Comparison of ENCODE assay signal across 10 mouse cellular contexts in genomic region chr7:100851481-100852356, GRCm38 (mm10). TPM values are rescaled to one million over a fixed set of nuclear protein-coding genes. Genes with fewer than 3 reads are reported as not detected.
DNase-seq lines count a peak whose midpoint lies in the region; ATAC-seq and TF ChIP-seq lines count a peak whose summit lies in the region.
"Had no signal": no experiment of that assay in that cellular context is flagged by ENCODE, and none has a peak within 500 bp of the region (broad histone marks: within the 10 kb centered on the region; RNA-seq: fewer than 3 reads in every experiment).

No protein-coding gene starts in this region.

- H3K27me3 ChIP-seq in forebrain, embryonic 13.5 days = no peaks in the 10 kb centered on the region
- H3K27me3 ChIP-seq in forebrain, embryonic 12.5 days = no peaks in the 10 kb centered on the region
- H3K27me3 ChIP-seq in kidney, embryonic 14.5 days (ENCODE audit: control insufficient read depth, insufficient read depth, low read length) = no peaks in the 10 kb centered on the region
- H3K27me3 ChIP-seq in stomach, embryonic 15.5 days (replicated peaks) = no peaks in the 10 kb centered on the region
- H3K27me3 ChIP-seq in stomach, postnatal 0 days (ENCODE audit: control insufficient read depth, insufficient read depth, low read length) = no peaks in the 10 kb centered on the region
- no peaks in the 10 kb centered on the region for H3K27me3 ChIP-seq in neural tube, embryonic 15.5 days (replicated peaks)

- peaks cover 43% of the 10 kb centered on the region for H3K4me1 ChIP-seq in forebrain, embryonic 13.5 days
- H3K4me1 ChIP-seq in forebrain, embryonic 12.5 days = peaks cover 18% of the 10 kb centered on the region
- H3K4me1 ChIP-seq in kidney, embryonic 14.5 days (ENCODE audit: control insufficient read depth, insufficient read depth, low read length) = peaks cover 43% of the 10 kb centered on the region
- peaks cover 18% of the 10 kb centered on the region; the same call in 1 of the 2 replicates for H3K4me1 ChIP-seq in stomach, embryonic 15.5 days
- no peaks in the 10 kb centered on the region; the same call in 1 of the 2 replicates for H3K4me1 ChIP-seq in stomach, postnatal 0 days (replicated peaks; ENCODE audit: control insufficient read depth, insufficient read depth)
- peaks cover 38% of the 10 kb centered on the region for H3K4me1 ChIP-seq in neural tube, embryonic 15.5 days

- no peak overlapping the region; the same call in 1 of the 2 replicates for H3K9ac ChIP-seq in forebrain, embryonic 13.5 days
- H3K9ac ChIP-seq in forebrain, embryonic 12.5 days = no peak overlapping the region
- H3K9ac ChIP-seq in kidney, embryonic 14.5 days (ENCODE audit: low read depth, low read length) = peak overlapping the region; percentile 23; the same call in 1 of the 2 replicates
- no peak overlapping the region for H3K9ac ChIP-seq in stomach, embryonic 15.5 days
- H3K9ac ChIP-seq in stomach, postnatal 0 days (ENCODE audit: low read length) = no peak overlapping the region
- no peak overlapping the region for H3K9ac ChIP-seq in neural tube, embryonic 15.5 days (replicated peaks)

- no peak for TF ChIP-seq CTCF in stomach, postnatal 0 days (IDR thresholded peaks at IDR 0.05; ENCODE audit: low read depth)

- TF ChIP-seq EP300 in stomach, postnatal 0 days (optimal IDR thresholded peaks at IDR 0.05) = no peak

- no peak overlapping the region for H3K4me2 ChIP-seq in forebrain, embryonic 13.5 days
- H3K4me2 ChIP-seq in forebrain, embryonic 12.5 days = no peak overlapping the region
- no peak overlapping the region for H3K4me2 ChIP-seq in kidney, embryonic 14.5 days (replicated peaks; ENCODE audit: low read depth, low read length)
- H3K4me2 ChIP-seq in stomach, embryonic 15.5 days = no peak overlapping the region
- no peak overlapping the region for H3K4me2 ChIP-seq in stomach, postnatal 0 days (replicated peaks; ENCODE audit: low read depth)
- no peak overlapping the region for H3K4me2 ChIP-seq in neural tube, embryonic 15.5 days

- H3K9me3 ChIP-seq in forebrain, embryonic 13.5 days (replicated peaks) = no peaks in the 10 kb centered on the region
- H3K9me3 ChIP-seq in forebrain, embryonic 12.5 days = no peaks in the 10 kb centered on the region
- H3K9me3 ChIP-seq in kidney, embryonic 14.5 days (ENCODE audit: control insufficient read depth, low read length) = no peaks in the 10 kb centered on the region
- H3K9me3 ChIP-seq in stomach, embryonic 15.5 days = no peaks in the 10 kb centered on the region
- H3K9me3 ChIP-seq in stomach, postnatal 0 days (ENCODE audit: control insufficient read depth, low read length) = no peaks in the 10 kb centered on the region
- no peaks in the 10 kb centered on the region for H3K9me3 ChIP-seq in neural tube, embryonic 15.5 days (replicated peaks)

- 73% methylated on average over 9 of the region's 9 CpGs for WGBS in forebrain, embryonic 13.5 days
- WGBS in forebrain, embryonic 12.5 days = 80% methylated on average over 9 of the region's 9 CpGs
- 47% methylated on average over 9 of the region's 9 CpGs for WGBS in kidney, embryonic 14.5 days
- 50% methylated on average over 9 of the region's 9 CpGs for WGBS in stomach, embryonic 15.5 days
- 56% methylated on average over 9 of the region's 9 CpGs for WGBS in stomach, postnatal 0 days
- WGBS in neural tube, embryonic 15.5 days = 58% methylated on average over 9 of the region's 9 CpGs

- DNase-seq in kidney, postnatal 25 days = no peak
- DNase-seq in stomach, postnatal 0 days (ENCODE audit: low spot score) = no peak
- DNase-seq: left cerebral cortex, postnatal 4 days; right cerebral cortex, postnatal 25 days had no signal

- ATAC-seq in forebrain, embryonic 13.5 days = no peak
- no peak for ATAC-seq in forebrain, embryonic 12.5 days (ENCODE audit: low FRiP score)
- ATAC-seq in kidney, embryonic 14.5 days (ENCODE audit: low FRiP score, low TSS enrichment) = no peak
- ATAC-seq in stomach, embryonic 15.5 days (ENCODE audit: insufficient read depth, low FRiP score, low read depth) = no peak
- no peak for ATAC-seq in stomach, postnatal 0 days (ENCODE audit: low FRiP score, low TSS enrichment)
- no peak for ATAC-seq in neural tube, embryonic 15.5 days (ENCODE audit: low FRiP score)
- no peak for ATAC-seq in erythroid progenitor cell, adult 5-6 weeks (replicated peaks; ENCODE audit: low FRiP score, poor library complexity, severe bottlenecking)

- no peak overlapping the region for H3K4me3 ChIP-seq in forebrain, embryonic 13.5 days
- no peak overlapping the region for H3K4me3 ChIP-seq in forebrain, embryonic 12.5 days (replicated peaks)
- no peak overlapping the region for H3K4me3 ChIP-seq in kidney, embryonic 14.5 days (ENCODE audit: low read length)
- H3K4me3 ChIP-seq in stomach, embryonic 15.5 days (replicated peaks) = no peak overlapping the region
- H3K4me3 ChIP-seq in stomach, postnatal 0 days (ENCODE audit: low read depth, low read length) = no peak overlapping the region
- no peak overlapping the region for H3K4me3 ChIP-seq in neural tube, embryonic 15.5 days (replicated peaks)

- H3K36me3 ChIP-seq in forebrain, embryonic 13.5 days (ENCODE audit: poor library complexity, severe bottlenecking) = no peaks in the 10 kb centered on the region
- H3K36me3 ChIP-seq in forebrain, embryonic 12.5 days (replicated peaks) = no peaks in the 10 kb centered on the region
- no peaks in the 10 kb centered on the region for H3K36me3 ChIP-seq in kidney, embryonic 14.5 days (ENCODE audit: control insufficient read depth, insufficient read depth, low read length)
- H3K36me3 ChIP-seq in stomach, embryonic 15.5 days = no peaks in the 10 kb centered on the region
- H3K36me3 ChIP-seq in stomach, postnatal 0 days (ENCODE audit: control insufficient read depth, insufficient read depth, low read length) = no peaks in the 10 kb centered on the region
- no peaks in the 10 kb centered on the region for H3K36me3 ChIP-seq in neural tube, embryonic 15.5 days

- peak overlapping the region; percentile 27; the same call in 1 of the 2 replicates for H3K27ac ChIP-seq in forebrain, embryonic 13.5 days
- no peak overlapping the region for H3K27ac ChIP-seq in forebrain, embryonic 12.5 days
- H3K27ac ChIP-seq in kidney, embryonic 14.5 days (ENCODE audit: low read depth, low read length) = no peak overlapping the region; the same call in 1 of the 2 replicates
- H3K27ac ChIP-seq in stomach, embryonic 15.5 days = peak overlapping the region; percentile 3; the same call in 1 of the 2 replicates
- no peak overlapping the region for H3K27ac ChIP-seq in stomach, postnatal 0 days (replicated peaks)
- H3K27ac ChIP-seq in neural tube, embryonic 15.5 days (replicated peaks) = peak overlapping the region; percentile 51

RNA-seq across cellular contexts. Expression of gene Relt, which starts 11.5 kb away (rescaled TPM):
- polyA plus RNA-seq in forebrain, embryonic 13.5 days (2015; fragmentation: Nextera tagmentation; extraction: Ambion mirVana) = 2.4 and 3.1 TPM in 2 replicates
- polyA plus RNA-seq in forebrain, embryonic 12.5 days (2016; fragmentation: Nextera tagmentation; extraction: Ambion mirVana) = 2.2 and 2.6 TPM in 2 replicates
- polyA plus RNA-seq in kidney, embryonic 14.5 days (2014; fragmentation: Nextera tagmentation; extraction: Ambion mirVana) = 2.8 and 3.1 TPM in 2 replicates
- 3.2 and 4.1 TPM in 2 replicates for polyA plus RNA-seq in stomach, embryonic 15.5 days (2015; fragmentation: Nextera tagmentation; extraction: Ambion mirVana)
- polyA plus RNA-seq in stomach, postnatal 0 days (2015; fragmentation: Nextera tagmentation; extraction: Ambion mirVana) = 0.71 and 1.2 TPM in 2 replicates
- 5.9 and 6.3 TPM in 2 replicates for polyA plus RNA-seq in neural tube, embryonic 15.5 days (2015; fragmentation: Nextera tagmentation; extraction: Ambion mirVana)
- 71.7 and 73.8 TPM in 2 replicates for total RNA-seq in erythroid progenitor cell, adult 5-6 weeks (2015; ENCODE audit: low replicate concordance)
- 37.1 and 40.8 TPM in 2 replicates for total RNA-seq in erythroid progenitor cell, adult 5-6 weeks (2017; ENCODE audit: low replicate concordance)

Comparison
In these comparisons a context has a peak if more than half of its experiments do, and no peak if none do; other contexts are left out.
1. H3K27ac ChIP-seq: peak in forebrain, embryonic 13.5 days (single experiment), stomach, embryonic 15.5 days (single experiment) and neural tube, embryonic 15.5 days (single experiment); none in forebrain, embryonic 12.5 days (single experiment), kidney, embryonic 14.5 days (single experiment) and stomach, postnatal 0 days (single experiment).